Mouse (Mus musculus): ENCODE measurements around the gene Gm14862.
"Not testable (repeated sequence)": the region's sequence is repeated elsewhere in the genome, so short reads cannot be mapped to it uniquely, and the experiment has no call there.

GRCm38 (mm10) chrX:9293140-9293829 lies 36.6 kb upstream of the Gm14862 start:
- not testable (repeated sequence) for TF ChIP-seq POLR2A (IDR thresholded peaks at IDR 0.05; ENCODE audit: insufficient read length, low read depth); MYOD1 (IDR thresholded peaks at IDR 0.05; ENCODE audit: control insufficient read depth in 1 of 3, insufficient read length in 2 of 3, low read depth in 2 of 3); TCF3 (IDR thresholded peaks at IDR 0.05; ENCODE audit: insufficient read length, low read depth); POLR2AphosphoS2 (IDR thresholded peaks at IDR 0.05; ENCODE audit: insufficient read length, low read depth)

Measured in myocyte (in vitro differentiated cells).